Mouse (Mus musculus) limb, embryonic 15.5 days (tissue): ENCODE results near the gene Samd14. TPM values are rescaled to one million over a fixed set of nuclear protein-coding genes. Genes with fewer than 3 reads are reported as not detected.

ENCODE experiments used
- ATAC-seq: fragments of 200-750 bp; cut with Nextera tagmentation; 2 replicates; pipeline ENCODE4 v1.8.0; 2017; ENCODE audit warnings: low read depth, moderate TSS enrichment; ENCODE audit not compliant: insufficient number of reproducible peaks, low FRiP score, low TSS enrichment
- H3K27ac ChIP-seq: fragments of 300-500 bp; sonication (generic); 2 replicates; pipeline ENCODE4 v1.5.1; 2015; ENCODE audit warnings: moderate library complexity, mild to moderate bottlenecking, inconsistent platforms
- H3K27me3 ChIP-seq: fragments of 300-500 bp; sonication (generic); 2 replicates; pipeline ENCODE4 v1.6.1; 2015; ENCODE audit warnings: inconsistent platforms
- H3K36me3 ChIP-seq: fragments of 300-500 bp; sonication (generic); 2 replicates; pipeline ENCODE4 v1.6.1; 2015; ENCODE audit warnings: inconsistent platforms
- H3K4me1 ChIP-seq: fragments of 300-500 bp; sonication (generic); 2 replicates; pipeline ENCODE4 v1.6.1; 2015; ENCODE audit warnings: inconsistent platforms
- H3K4me2 ChIP-seq: fragments of 300-500 bp; sonication (generic); 2 replicates; pipeline ENCODE4 v1.6.1; 2015; ENCODE audit warnings: mild to moderate bottlenecking, inconsistent platforms
- H3K4me3 ChIP-seq: fragments of 300-500 bp; sonication (generic); 2 replicates; pipeline ENCODE4 v1.5.1; 2015; ENCODE audit warnings: mild to moderate bottlenecking, inconsistent platforms
- H3K9ac ChIP-seq: fragments of 300-500 bp; sonication (generic); 2 replicates; pipeline ENCODE4 v1.6.1; 2015; ENCODE audit warnings: inconsistent platforms
- H3K9me3 ChIP-seq: fragments of 300-500 bp; sonication (generic); 2 replicates; pipeline ENCODE4 v1.6.1; 2016; ENCODE audit warnings: inconsistent platforms
- WGBS: fragments of 180-500 bp; shearing (Covaris S2); methylation state at CpG from one replicate; pipeline ENCODE4 v1.1.7; 2015; 5-methylcytosine and 5-hydroxymethylcytosine counted together
- polyA plus RNA-seq: library from polyadenylated mRNA; unstranded; fragments of >200 nt; fragmentation: Nextera tagmentation; extraction: Ambion mirVana; gene quantifications from 2 replicates; pipeline ENCODE4 v1.2.1, GENCODE M21; 2015

Samd14 gene
- polyA plus RNA-seq, 1 experiment from 2014 or later: 25.1 TPM

DNA sequence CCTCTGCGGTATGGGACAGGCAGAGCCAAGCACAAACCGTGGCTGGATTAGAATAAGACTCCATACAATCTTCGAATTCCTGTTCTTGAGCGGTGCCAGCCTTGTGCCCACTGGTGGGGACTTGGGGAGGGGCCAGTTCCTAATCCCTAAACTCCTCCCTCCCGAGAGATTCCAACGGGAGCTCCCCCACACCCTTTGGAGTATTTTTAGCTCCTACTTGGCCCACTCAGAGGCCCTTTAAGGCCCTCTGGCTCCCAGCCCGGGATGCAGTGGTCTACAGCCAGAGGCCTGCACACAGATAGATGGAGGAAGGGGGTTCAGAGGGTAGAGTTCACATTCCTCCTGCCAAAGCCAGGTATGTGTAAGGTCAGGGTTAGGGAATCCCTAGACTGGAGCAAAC, 61.6 kb downstream of the Samd14 start:
- no peaks in the 10 kb centered on the region for H3K9me3 ChIP-seq
- peak overlapping the region; percentile 59; the same call in 1 of the 2 replicates for H3K27ac ChIP-seq
- no peaks in the 10 kb centered on the region for H3K36me3 ChIP-seq
- peaks cover 47% of the 10 kb centered on the region for H3K4me1 ChIP-seq
- 39% methylated on average over 7 of the region's 7 CpGs for WGBS
- no peak overlapping the region for H3K4me3 ChIP-seq
- no peak overlapping the region for H3K9ac ChIP-seq
- H3K27me3 ChIP-seq: peaks cover 30% of the 10 kb centered on the region
- H3K4me2 ChIP-seq: no peak overlapping the region
- peak; percentile 22; the same call in 1 of the 2 replicates for ATAC-seq

DNA sequence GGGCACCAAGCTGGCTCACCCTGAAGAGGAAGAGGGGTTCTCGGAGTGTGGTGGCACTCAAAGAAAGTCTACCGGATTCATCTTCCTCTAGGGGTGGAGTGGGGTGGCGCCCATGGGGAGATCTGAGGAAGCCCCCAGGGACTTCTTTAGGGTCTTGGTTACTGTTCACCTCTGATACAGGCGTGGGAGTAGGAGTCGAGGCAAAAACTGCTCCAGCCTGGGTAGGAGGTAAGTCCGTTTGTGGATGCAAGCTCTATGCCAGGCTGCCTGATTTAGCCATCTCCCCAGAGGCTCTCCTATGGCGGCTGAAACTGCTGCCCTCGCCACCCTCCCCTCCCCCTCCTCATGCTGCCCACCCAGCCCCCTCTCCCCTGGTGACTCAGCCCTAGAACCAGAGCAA, 62.5 kb downstream of the Samd14 start:
- H3K27me3 ChIP-seq: peaks cover 38% of the 10 kb centered on the region
- no peak overlapping the region for H3K27ac ChIP-seq

DNA sequence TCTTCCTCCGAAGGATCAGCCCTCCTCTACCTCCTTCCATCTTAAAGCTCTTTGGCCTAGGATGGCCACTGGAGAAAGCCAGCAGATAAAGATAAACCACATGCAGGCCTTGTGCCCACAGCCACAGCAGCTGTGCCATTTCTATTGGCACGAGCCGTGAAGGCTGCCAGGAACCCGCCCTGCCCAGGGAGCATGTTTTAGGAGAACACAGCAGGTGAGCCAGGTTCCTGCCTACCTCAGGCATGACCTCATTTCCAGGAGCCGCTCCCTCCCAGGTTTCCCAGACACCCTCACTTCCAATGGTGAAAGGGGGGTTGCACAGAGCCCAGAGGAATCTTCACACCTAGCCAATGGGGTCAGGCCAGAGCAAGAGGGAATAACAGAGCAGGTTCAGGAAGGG, 63.1 kb downstream of the Samd14 start:
- H3K27me3 ChIP-seq: peaks cover 45% of the 10 kb centered on the region
- no peak for ATAC-seq
- H3K4me1 ChIP-seq: peaks cover 55% of the 10 kb centered on the region

More for the DNA sequence above, 62.5 kb downstream of the Samd14 start:
- H3K4me3 ChIP-seq: no peak overlapping the region
- no peak for ATAC-seq
- H3K4me1 ChIP-seq: peaks cover 54% of the 10 kb centered on the region
- 55% methylated on average over 8 of the region's 8 CpGs for WGBS
- H3K9me3 ChIP-seq: no peaks in the 10 kb centered on the region
- no peaks in the 10 kb centered on the region for H3K36me3 ChIP-seq
- no peak overlapping the region for H3K9ac ChIP-seq
- H3K4me2 ChIP-seq: no peak overlapping the region

DNA sequence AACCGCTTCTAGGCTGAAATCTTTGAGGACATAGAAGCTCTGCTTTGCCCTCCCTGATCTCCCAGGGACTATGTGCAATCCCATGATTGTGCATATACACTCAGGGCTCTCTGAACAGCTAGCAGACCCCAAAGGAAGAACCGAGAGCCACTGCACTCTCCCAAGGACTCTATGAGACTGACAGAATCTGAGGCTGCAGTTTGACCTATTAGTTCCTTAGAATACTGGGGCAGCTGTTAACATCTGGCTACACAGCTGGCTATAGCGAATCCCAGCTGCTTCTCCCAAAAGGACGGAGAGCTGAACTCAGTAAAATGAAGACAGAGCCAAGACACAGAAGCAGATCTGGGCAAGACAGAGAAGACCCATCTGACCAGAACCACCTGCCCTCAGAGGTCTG, 64.2 kb downstream of the Samd14 start:
- H3K4me2 ChIP-seq: no peak overlapping the region
- WGBS: 61% methylated on average over 4 of the region's 4 CpGs
- H3K27me3 ChIP-seq: peaks cover 55% of the 10 kb centered on the region
- no peak for ATAC-seq
- no peak overlapping the region for H3K4me3 ChIP-seq
- H3K9me3 ChIP-seq: no peaks in the 10 kb centered on the region
- no peaks in the 10 kb centered on the region for H3K36me3 ChIP-seq
- no peak overlapping the region for H3K9ac ChIP-seq
- peaks cover 57% of the 10 kb centered on the region for H3K4me1 ChIP-seq
- no peak overlapping the region for H3K27ac ChIP-seq

More for the DNA sequence above, 63.1 kb downstream of the Samd14 start:
- Histone ChIP-seq H3K27ac (no peak overlapping the region), H3K36me3 (no peaks in the 10 kb centered on the region), H3K4me2 (0 out of 2 replicates have a peak overlapping the region, but pooled peaks have one; percentile 3), H3K4me3 (no peak overlapping the region), H3K9me3 (no peaks in the 10 kb centered on the region), H3K9ac (no peak overlapping the region)
- 44% methylated on average over 5 of the region's 5 CpGs for WGBS

DNA sequence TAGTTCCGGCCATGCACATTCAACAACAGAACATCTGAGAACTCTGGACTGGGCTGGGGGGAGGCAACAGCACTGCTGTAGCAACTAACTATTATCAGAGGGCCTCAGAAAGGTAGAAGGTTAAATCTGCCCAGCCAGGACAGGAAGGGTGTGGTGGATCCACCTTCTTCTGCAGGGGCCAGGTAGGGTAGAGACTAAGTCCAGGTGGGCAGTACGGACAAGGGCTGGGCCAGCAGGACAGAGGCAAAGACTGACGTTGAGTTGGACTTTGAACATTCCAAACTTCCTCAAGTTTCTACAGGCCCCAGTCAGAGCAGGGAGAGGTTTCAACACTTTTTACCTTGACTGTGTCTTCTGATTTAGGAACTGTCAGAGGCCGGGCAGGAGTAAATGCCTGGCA, 65.0 kb downstream of the Samd14 start:
- peak overlapping the region; percentile 52 for H3K4me3 ChIP-seq
- 59% methylated on average over 4 of the region's 4 CpGs for WGBS
- H3K9me3 ChIP-seq: no peaks in the 10 kb centered on the region
- H3K27me3 ChIP-seq: peaks cover 64% of the 10 kb centered on the region
- H3K4me1 ChIP-seq: peaks cover 61% of the 10 kb centered on the region
- H3K36me3 ChIP-seq: no peaks in the 10 kb centered on the region
- H3K27ac ChIP-seq: no peak overlapping the region
- no peak overlapping the region for H3K9ac ChIP-seq
- peak overlapping the region; percentile 89 for H3K4me2 ChIP-seq
- ATAC-seq: no peak

DNA sequence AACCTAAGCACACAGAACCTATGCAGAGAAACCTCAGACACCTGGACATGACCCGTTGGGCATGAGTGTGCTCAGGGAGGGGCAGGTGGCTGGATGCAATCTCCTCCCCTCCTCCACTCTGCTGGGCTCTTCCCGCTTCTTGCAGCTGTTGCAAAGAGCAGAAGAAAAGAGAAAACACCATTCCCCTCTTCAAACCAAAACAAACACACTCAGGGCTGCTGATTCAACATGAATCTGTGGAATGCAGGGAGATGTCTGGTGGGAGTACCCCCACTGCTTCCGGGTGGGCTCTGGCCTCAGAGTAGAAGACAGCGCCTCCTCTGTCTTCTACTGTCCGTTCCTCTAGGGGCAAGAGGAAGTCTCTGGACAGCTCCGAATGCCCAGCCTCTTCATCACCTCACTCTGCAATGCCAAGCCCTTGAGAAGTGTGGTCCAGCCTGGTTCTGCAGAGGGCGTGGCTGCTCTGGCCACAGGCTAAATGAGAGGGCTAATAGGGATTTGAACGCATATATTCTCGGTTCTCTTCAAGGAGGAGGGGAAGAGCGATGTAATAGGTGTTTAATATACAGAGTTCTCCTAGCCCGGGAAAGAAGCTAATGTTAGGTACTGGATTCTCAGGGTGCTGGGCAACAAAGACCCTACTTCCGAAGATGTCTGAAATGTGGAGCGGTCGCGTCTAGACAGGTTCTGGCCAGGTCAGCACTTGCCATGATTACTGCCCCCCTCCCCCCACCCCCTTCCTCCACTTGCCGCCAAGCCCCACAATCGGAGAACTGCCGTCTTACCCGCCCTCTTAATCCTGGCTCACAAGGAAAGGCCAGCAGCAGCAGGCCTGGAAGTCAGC, 65.7 kb downstream of the Samd14 start:
- 0 out of 2 replicates have a peak overlapping the region, but pooled peaks have one; percentile 44 for H3K9ac ChIP-seq
- no peak overlapping the region for H3K27ac ChIP-seq
- 8% methylated on average over 19 of the region's 19 CpGs for WGBS
- peaks cover 65% of the 10 kb centered on the region for H3K27me3 ChIP-seq
- peak overlapping the region; percentile 52 for H3K4me3 ChIP-seq
- no peaks in the 10 kb centered on the region for H3K9me3 ChIP-seq
- no peak for ATAC-seq
- H3K4me1 ChIP-seq: peaks cover 60% of the 10 kb centered on the region
- H3K36me3 ChIP-seq: no peaks in the 10 kb centered on the region
- peak overlapping the region; percentile 89 for H3K4me2 ChIP-seq

Other genes with a start within 250 kb of the Samd14 start
- not detected in 2 replicates for gene Tmem92, start 227.2 kb upstream of the Samd14 start, polyA plus RNA-seq
- 4,882 and 5,832 TPM in 2 replicates for gene Col1a1, start 73.7 kb upstream of the Samd14 start, polyA plus RNA-seq
- 0.42 TPM in 1 of 2 replicates, not detected in the other for gene Hils1, start 42.3 kb upstream of the Samd14 start, polyA plus RNA-seq
- gene Sgca, start 33.6 kb upstream of the Samd14 start, polyA plus RNA-seq: 7.5 and 18.9 TPM in 2 replicates
- 9.7 and 9.9 TPM in 2 replicates for gene Ppp1r9b, start 18.8 kb upstream of the Samd14 start, polyA plus RNA-seq
- gene Pdk2, start 31.5 kb downstream of the Samd14 start, polyA plus RNA-seq: 33.4 and 42.9 TPM in 2 replicates
- gene Itga3, start 66.9 kb downstream of the Samd14 start, polyA plus RNA-seq: 8.9 and 9.5 TPM in 2 replicates
- 17.7 and 20.9 TPM in 2 replicates for gene Dlx3, start 110.2 kb downstream of the Samd14 start, polyA plus RNA-seq
- 3.3 and 4.4 TPM in 2 replicates for gene Dlx4, start 136.4 kb downstream of the Samd14 start, polyA plus RNA-seq